Mouse (Mus musculus): ENCODE results near the gene Mrpl27. TPM values are rescaled to one million over a fixed set of nuclear protein-coding genes. Genes with fewer than 3 reads are reported as not detected.

Mrpl27 gene
- 90.2 and 91.3 TPM in 2 replicates for polyA plus RNA-seq (2015; fragmentation: Nextera tagmentation; extraction: Ambion mirVana)

DNA sequence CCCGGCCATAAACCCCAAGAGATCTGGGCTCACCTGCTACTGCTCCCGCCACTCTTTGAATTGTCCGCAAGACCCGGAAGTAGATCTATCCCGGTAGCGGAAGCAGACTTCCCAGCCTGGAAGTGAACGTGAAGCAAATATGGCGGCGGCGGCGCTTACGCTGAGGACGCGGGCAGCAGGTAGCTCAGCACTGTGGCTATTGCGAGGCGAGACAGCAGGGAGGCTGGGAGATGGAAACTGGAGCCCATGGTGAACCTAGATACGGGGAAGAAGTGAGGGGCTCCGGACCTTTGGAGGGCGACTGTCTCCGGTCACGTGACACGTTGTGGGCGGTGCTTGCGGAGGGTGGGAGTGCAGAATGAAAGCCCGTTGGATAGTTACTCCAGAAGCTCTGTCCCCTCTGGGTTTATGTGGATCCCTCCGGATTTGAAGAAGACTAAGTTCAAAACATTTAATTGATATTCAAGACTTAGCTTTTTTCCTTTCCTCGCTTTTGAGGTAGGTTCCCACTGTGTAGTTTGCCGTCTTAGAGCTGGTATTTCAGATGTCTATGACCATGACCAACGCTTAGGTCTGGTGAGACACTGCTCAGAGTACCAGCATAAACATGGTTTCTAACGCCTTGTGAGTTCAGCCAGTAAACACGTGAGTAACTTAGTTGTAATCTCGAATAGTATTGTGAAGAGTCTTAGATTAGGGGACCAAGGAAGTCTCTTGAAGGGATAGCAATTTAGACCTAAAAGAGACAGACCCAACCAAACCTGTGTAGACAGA lies at the start of gene Mrpl27, which contains the start of gene Eme1:
Mrpl27 (plus strand) TSS at position 105 of the 774 bp plus-strand sequence.
Eme1 (minus strand) TSS at position 302 of the 774 bp plus-strand sequence.
- ATAC-seq (ENCODE audit: low read depth) (peak; percentile 88), DNase-seq (peak; percentile 80)
- under 1% methylated on average over 32 of the region's 32 CpGs for WGBS (ENCODE audit: insufficient replicate concordance)
- peak within 1 kb of the TSS; percentile 72 for H3K4me2 ChIP-seq
- peaks cover 51% of the 10 kb centered on the region for H3K36me3 ChIP-seq
- peak within 1 kb of the TSS; percentile 83 for H3K9ac ChIP-seq
- H3K27me3 ChIP-seq: no peaks in the 10 kb centered on the region
- H3K27ac ChIP-seq: peak within 1 kb of the TSS; percentile 79
- H3K9me3 ChIP-seq (replicated peaks): no peaks in the 10 kb centered on the region
- H3K4me1 ChIP-seq (replicated peaks): peaks cover 40% of the 10 kb centered on the region
- H3K4me3 ChIP-seq (replicated peaks): peak within 1 kb of the TSS; percentile 76

- H3K4me2 ChIP-seq: no peak overlapping the region
- 43% methylated on average over 4 of the region's 4 CpGs for WGBS (ENCODE audit: insufficient replicate concordance)
- H3K9me3 ChIP-seq (replicated peaks): no peaks in the 10 kb centered on the region
- ATAC-seq (ENCODE audit: low read depth) (no peak), DNase-seq (no peak)
- peaks cover 7% of the 10 kb centered on the region; the same call in 1 of the 2 replicates for H3K27me3 ChIP-seq
- no peak overlapping the region for H3K27ac ChIP-seq
- H3K4me1 ChIP-seq (replicated peaks): no peaks in the 10 kb centered on the region
- no peaks in the 10 kb centered on the region for H3K36me3 ChIP-seq
- no peak overlapping the region for H3K4me3 ChIP-seq (replicated peaks)
- no peak overlapping the region for H3K9ac ChIP-seq
These were observed 42.5 kb upstream of the Mrpl27 start for GRCm38 (mm10) chr11:94610744-94611740.

GRCm38 (mm10) chr11:94614603-94615002 lies 39.0 kb upstream of the Mrpl27 start:
- H3K36me3 ChIP-seq: no peaks in the 10 kb centered on the region
- H3K4me1 ChIP-seq (replicated peaks): no peaks in the 10 kb centered on the region
- ATAC-seq (ENCODE audit: low read depth): no peak
- no peaks in the 10 kb centered on the region for H3K9me3 ChIP-seq (replicated peaks)
- no peak overlapping the region for H3K4me2 ChIP-seq
- DNase-seq: no peak
- no peak overlapping the region for H3K27ac ChIP-seq
- peaks cover 7% of the 10 kb centered on the region; the same call in 1 of the 2 replicates for H3K27me3 ChIP-seq
- no peak overlapping the region for H3K4me3 ChIP-seq (replicated peaks)
- no peak overlapping the region for H3K9ac ChIP-seq
- WGBS (ENCODE audit: insufficient replicate concordance): 64% methylated on average over 4 of the region's 4 CpGs

- Histone ChIP-seq H3K9ac (no peak overlapping the region), H3K4me3 (replicated peaks) (no peak overlapping the region), H3K4me1 (replicated peaks) (no peaks in the 10 kb centered on the region), H3K27me3 (peaks cover 7% of the 10 kb centered on the region; the same call in 1 of the 2 replicates), H3K36me3 (no peaks in the 10 kb centered on the region), H3K27ac (no peak overlapping the region), H3K9me3 (replicated peaks) (no peaks in the 10 kb centered on the region), H3K4me2 (no peak overlapping the region)
- ATAC-seq (ENCODE audit: low read depth): no peak
- 20% methylated on average over 4 of the region's 4 CpGs for WGBS (ENCODE audit: insufficient replicate concordance)
- DNase-seq: no peak
These were observed 38.1 kb upstream of the Mrpl27 start for GRCm38 (mm10) chr11:94615494-94615893.

DNA sequence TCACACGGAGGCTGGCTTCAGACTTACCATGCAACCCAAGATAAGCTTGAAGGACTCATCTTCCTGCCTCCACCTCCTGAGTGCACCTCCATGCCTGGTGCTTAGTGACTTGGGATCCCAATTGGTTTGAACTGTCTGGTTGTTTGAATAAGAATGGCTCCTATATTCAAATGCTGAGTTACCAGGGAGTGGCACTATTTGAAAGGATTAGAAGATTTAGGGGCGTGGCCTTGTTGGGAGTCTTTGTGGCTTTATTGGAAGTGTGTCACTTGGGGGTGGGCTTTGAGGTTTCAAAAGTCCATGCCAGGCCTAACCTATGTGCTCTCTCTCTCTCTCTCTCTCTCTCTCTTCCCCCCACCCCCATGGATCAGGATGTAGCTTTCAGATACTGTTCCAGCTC lies 35.9 kb upstream of the Mrpl27 start:
- Histone ChIP-seq H3K9me3 (replicated peaks) (no peaks in the 10 kb centered on the region), H3K36me3 (no peaks in the 10 kb centered on the region), H3K4me3 (replicated peaks) (no peak overlapping the region), H3K4me2 (no peak overlapping the region), H3K9ac (no peak overlapping the region), H3K4me1 (replicated peaks) (no peaks in the 10 kb centered on the region), H3K27ac (no peak overlapping the region), H3K27me3 (peaks cover 7% of the 10 kb centered on the region; the same call in 1 of the 2 replicates)
- DNase-seq (no peak), ATAC-seq (ENCODE audit: low read depth) (no peak)
- 65% methylated on average over 2 of the region's 2 CpGs for WGBS (ENCODE audit: insufficient replicate concordance)

DNA sequence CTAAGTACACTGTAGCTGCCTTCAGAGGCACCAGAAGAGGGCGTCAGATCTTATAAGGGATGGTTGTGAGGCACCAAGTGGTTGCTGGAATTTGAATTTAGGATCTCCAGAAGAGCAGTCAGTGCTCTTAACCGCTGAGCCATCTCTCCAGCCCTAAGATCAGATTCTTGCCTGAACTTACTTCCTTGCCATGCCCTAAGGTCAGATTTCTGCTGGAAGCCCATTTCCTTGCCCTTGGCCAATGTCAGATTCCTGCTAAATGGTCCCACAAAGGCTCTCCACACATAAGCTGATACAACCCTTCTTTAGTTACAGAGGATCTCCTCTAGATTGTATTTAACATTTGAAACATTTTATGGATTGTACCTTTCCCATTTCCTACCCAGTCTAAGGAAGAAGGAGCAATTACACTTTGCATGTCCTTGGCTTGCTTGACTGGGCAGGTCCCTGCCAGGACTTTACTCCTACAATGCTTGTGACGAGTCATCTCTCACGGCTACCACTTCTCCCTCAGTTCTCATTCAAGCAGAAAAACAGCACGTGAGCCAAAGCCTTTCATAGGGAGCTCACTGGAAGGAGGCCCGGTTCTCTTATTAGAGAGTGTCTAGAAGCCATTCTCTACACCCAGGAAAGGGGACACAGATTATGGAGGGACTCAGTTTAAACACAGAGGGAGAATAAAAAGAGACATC lies 32.7 kb upstream of the Mrpl27 start:
- Histone ChIP-seq H3K4me1 (replicated peaks) (no peaks in the 10 kb centered on the region), H3K36me3 (no peaks in the 10 kb centered on the region), H3K4me2 (no peak overlapping the region), H3K9me3 (replicated peaks) (no peaks in the 10 kb centered on the region), H3K27ac (no peak overlapping the region), H3K27me3 (no peaks in the 10 kb centered on the region), H3K9ac (no peak overlapping the region), H3K4me3 (replicated peaks) (no peak overlapping the region)
- 39% methylated on average over 6 of the region's 6 CpGs for WGBS (ENCODE audit: insufficient replicate concordance)
- DNase-seq (no peak), ATAC-seq (ENCODE audit: low read depth) (no peak)

DNA sequence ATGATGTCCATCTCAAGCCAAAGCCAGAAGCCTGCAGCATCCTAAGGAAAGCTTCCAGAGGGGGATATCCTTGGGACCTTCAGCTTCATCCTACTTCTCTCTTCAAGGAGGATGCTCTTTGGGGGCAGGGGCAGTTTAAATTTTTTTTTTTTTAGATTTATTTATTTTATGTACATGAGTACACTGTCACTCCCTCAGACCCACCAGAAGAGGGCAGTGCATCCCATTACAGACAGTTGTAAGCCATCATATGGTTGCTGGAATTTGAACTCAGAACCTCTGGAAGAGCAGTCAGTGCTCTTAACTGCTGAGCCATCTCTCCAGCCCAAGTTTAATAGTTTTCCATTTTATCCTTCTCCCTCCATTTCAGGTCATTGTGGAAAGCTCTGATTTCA lies 32.1 kb upstream of the Mrpl27 start:
- ATAC-seq (ENCODE audit: low read depth): no peak
- Histone ChIP-seq H3K4me3 (replicated peaks) (no peak overlapping the region), H3K4me1 (replicated peaks) (no peaks in the 10 kb centered on the region), H3K9ac (no peak overlapping the region), H3K27me3 (no peaks in the 10 kb centered on the region), H3K9me3 (replicated peaks) (no peaks in the 10 kb centered on the region), H3K27ac (no peak overlapping the region), H3K4me2 (no peak overlapping the region), H3K36me3 (no peaks in the 10 kb centered on the region)
- no peak for DNase-seq

DNA sequence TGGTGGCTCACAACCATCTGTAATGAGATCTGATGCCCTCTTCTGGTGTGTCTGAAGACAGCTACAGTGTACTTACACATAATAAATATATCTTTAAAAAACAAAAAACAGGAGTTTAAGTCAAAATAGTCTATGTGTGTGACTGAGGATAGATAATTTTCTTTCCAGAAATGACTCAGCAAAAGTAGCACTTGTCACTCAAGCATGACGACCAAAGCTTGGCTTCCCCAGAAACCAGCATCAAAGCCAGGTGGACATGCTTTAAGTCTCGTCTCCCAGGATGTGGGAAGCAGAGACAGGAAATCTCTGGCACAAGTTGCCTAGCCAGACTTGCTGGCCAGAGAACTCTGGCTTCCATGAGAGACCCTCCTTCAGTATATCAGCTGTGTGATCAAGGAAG lies 31.4 kb upstream of the Mrpl27 start:
- Histone ChIP-seq H3K27ac (no peak overlapping the region), H3K4me2 (no peak overlapping the region), H3K27me3 (no peaks in the 10 kb centered on the region), H3K4me3 (replicated peaks) (no peak overlapping the region), H3K9me3 (replicated peaks) (no peaks in the 10 kb centered on the region), H3K36me3 (no peaks in the 10 kb centered on the region), H3K9ac (no peak overlapping the region), H3K4me1 (replicated peaks) (no peaks in the 10 kb centered on the region)
- ATAC-seq (ENCODE audit: low read depth) (no peak), DNase-seq (no peak)
- 32% methylated on average over 2 of the region's 2 CpGs for WGBS (ENCODE audit: insufficient replicate concordance)

DNA sequence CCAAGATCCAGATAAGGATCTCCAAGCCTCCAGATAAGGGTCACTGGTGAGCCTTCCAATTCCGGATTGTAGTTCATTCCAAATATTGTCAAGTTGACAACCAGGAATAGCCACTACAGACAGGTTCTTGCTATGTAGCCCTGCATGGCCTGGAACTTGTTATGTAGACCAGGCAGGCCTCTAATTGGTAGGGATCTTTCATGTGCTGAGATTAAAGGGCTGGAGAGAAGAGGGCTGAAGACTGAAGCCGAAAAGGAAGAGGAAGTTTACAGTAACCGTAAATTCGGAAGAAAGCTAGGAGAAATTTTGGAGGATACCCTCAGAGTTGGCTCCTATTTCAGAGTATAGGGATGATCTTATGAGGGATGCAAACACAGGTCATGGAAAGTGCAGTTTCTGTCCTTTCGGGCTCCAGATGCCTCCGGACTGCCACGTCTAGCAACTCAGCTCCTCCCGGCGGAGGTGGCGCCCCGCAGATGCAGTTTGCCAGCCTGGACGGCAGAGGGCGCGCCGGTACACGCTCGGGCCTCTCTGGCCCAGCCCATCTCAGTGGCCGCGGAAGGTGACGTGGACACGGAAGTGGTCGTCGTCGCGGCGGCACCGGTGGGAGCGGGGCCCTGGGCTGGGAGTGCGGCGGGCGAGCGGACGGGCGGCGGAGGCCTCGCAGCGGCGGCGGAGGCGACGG lies 24.2 kb upstream of the Mrpl27 start, which contains the start of gene Lrrc59:
Lrrc59 (plus strand) TSS at position 569 of the 685 bp plus-strand sequence.
- H3K9me3 ChIP-seq (replicated peaks): no peaks in the 10 kb centered on the region
- H3K36me3 ChIP-seq: peaks cover 31% of the 10 kb centered on the region
- H3K27me3 ChIP-seq: no peaks in the 10 kb centered on the region
- ATAC-seq (ENCODE audit: low read depth) (peak; percentile 98), DNase-seq (peak; percentile 92)
- H3K4me2 ChIP-seq: peak within 1 kb of the TSS; percentile 92
- H3K9ac ChIP-seq: peak within 1 kb of the TSS; percentile 91
- peak within 1 kb of the TSS; percentile 82 for H3K27ac ChIP-seq
- peaks cover 22% of the 10 kb centered on the region for H3K4me1 ChIP-seq (replicated peaks)
- WGBS (ENCODE audit: insufficient replicate concordance): 2% methylated on average over 38 of the region's 41 CpGs
- H3K4me3 ChIP-seq (replicated peaks): peak within 1 kb of the TSS; percentile 96

GRCm38 (mm10) chr11:94629884-94630198 lies 23.7 kb upstream of the Mrpl27 start:
- H3K27ac ChIP-seq: peak overlapping the region; percentile 82
- H3K9me3 ChIP-seq (replicated peaks): no peaks in the 10 kb centered on the region
- no peaks in the 10 kb centered on the region for H3K27me3 ChIP-seq
- H3K4me3 ChIP-seq (replicated peaks): peak overlapping the region; percentile 96
- peak; percentile 69 for ATAC-seq (ENCODE audit: low read depth)
- 1% methylated on average over 28 of the region's 28 CpGs for WGBS (ENCODE audit: insufficient replicate concordance)
- peak overlapping the region; percentile 91 for H3K9ac ChIP-seq
- no peak for DNase-seq
- peaks cover 22% of the 10 kb centered on the region for H3K4me1 ChIP-seq (replicated peaks)
- peak overlapping the region; percentile 92 for H3K4me2 ChIP-seq
- peaks cover 36% of the 10 kb centered on the region for H3K36me3 ChIP-seq

All from liver, embryonic 13.5 days (tissue).